Mouse (Mus musculus) spleen, adult 2 months (tissue): ENCODE measurements around the gene Lpar3.

ENCODE experiments used
- CTCF ChIP-seq: fragments of 200-500 bp; IDR thresholded peaks from 2 replicates; pipeline ENCODE4 v1.5.1; 2011; ENCODE audit warnings: mild to moderate bottlenecking, inconsistent platforms; ENCODE audit not compliant: insufficient read depth, insufficient read length, insufficient replicate concordance; ENCODE audit errors: extremely low read depth
- POLR2A ChIP-seq: fragments of 200-500 bp; IDR thresholded peaks from 2 replicates; pipeline ENCODE4 v1.6.1; 2011; ENCODE audit warnings: low read depth, low read length, inconsistent platforms

GRCm38 (mm10) chr3:146198803-146199481, 21.8 kb upstream of the Lpar3 start:
- TF ChIP-seq CTCF: no peak
- TF ChIP-seq POLR2A: no peak
